Mouse (Mus musculus): ENCODE measurements around the gene Slc39a5. TPM values are rescaled to one million over a fixed set of nuclear protein-coding genes. Genes with fewer than 3 reads are reported as not detected.
A peak's percentile ranks its signal among the peaks of the same experiment; 100 is the strongest.

The Slc39a5 gene
- polyA plus RNA-seq, 1 experiment from 2014 or later = 0.42 TPM

DNA sequence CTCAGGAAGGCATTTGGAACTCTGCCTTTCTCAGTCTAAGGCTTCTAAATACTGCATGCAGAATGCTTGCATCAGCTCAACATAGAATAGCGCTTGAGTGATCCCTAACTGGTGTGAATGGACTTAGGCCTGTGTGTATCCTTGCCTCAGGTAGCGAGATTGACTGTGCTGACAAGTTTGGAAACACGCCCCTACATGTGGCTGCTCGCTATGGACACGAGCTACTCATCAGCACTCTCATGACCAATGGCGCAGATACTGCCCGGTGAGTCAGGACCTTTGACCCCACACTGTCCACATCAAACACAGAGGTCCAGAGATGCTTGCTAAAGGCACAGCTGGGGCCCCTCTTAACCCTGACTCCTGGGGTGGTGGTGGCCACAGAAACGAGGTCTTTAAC lies 18.5 kb downstream of the Slc39a5 start:
- no peak for ATAC-seq (ENCODE audit: insufficient number of reproducible peaks, low FRiP score, low TSS enrichment, low read depth)
- Histone ChIP-seq H3K4me2 (no peak overlapping the region), H3K9ac (no peak overlapping the region), H3K27me3 (no peaks in the 10 kb centered on the region), H3K4me1 (peaks cover 20% of the 10 kb centered on the region), H3K27ac (no peak overlapping the region), H3K36me3 (peaks cover 92% of the 10 kb centered on the region), H3K4me3 (no peak overlapping the region), H3K9me3 (no peaks in the 10 kb centered on the region)
- 81% methylated on average over 8 of the region's 8 CpGs for WGBS

DNA sequence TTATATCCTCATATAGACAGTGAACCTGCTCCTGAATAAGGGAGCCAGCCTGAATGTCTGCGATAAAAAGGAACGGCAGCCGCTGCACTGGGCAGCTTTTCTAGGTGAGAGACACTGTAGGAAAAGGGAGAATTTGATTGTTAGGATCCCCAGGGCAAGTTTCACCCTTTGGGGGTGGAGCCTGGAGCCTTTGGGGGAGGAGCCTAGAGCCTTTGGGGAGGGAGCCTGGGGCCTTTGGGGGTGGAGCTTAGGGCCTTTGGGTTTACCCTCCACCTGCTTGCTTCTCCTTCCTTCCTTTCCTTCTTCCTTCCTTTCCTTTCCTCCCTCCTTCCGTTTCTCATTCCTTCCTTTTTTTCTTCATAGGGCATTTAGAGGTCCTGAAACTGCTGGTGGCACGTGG lies 20.5 kb downstream of the Slc39a5 start:
- 89% methylated on average over 5 of the region's 5 CpGs for WGBS

DNA sequence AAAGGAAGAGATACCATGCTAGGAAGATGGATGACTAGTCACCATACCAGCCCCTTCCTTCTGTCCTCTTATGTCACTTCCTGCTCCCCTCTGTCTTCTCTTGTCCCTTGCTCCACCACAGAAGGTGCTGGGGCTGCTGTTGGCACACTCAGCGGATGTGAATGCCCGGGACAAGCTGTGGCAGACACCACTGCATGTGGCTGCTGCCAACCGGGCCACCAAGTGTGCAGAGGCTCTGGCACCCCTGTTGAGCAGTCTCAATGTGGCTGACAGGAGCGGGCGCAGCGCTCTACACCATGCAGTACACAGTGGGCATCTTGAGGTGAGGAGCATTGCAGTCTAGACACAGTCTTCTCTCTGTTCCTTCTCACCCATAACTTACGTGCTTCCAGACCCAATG lies 21.8 kb downstream of the Slc39a5 start:
- no peak overlapping the region for H3K9ac ChIP-seq

More for the DNA sequence above, 20.5 kb downstream of the Slc39a5 start:
- Histone ChIP-seq H3K27me3 (no peaks in the 10 kb centered on the region), H3K4me2 (no peak overlapping the region), H3K27ac (no peak overlapping the region), H3K9ac (no peak overlapping the region), H3K4me1 (peaks cover 26% of the 10 kb centered on the region), H3K4me3 (no peak overlapping the region), H3K9me3 (no peaks in the 10 kb centered on the region), H3K36me3 (peaks cover 72% of the 10 kb centered on the region)
- no peak for ATAC-seq (ENCODE audit: insufficient number of reproducible peaks, low FRiP score, low TSS enrichment, low read depth)

DNA sequence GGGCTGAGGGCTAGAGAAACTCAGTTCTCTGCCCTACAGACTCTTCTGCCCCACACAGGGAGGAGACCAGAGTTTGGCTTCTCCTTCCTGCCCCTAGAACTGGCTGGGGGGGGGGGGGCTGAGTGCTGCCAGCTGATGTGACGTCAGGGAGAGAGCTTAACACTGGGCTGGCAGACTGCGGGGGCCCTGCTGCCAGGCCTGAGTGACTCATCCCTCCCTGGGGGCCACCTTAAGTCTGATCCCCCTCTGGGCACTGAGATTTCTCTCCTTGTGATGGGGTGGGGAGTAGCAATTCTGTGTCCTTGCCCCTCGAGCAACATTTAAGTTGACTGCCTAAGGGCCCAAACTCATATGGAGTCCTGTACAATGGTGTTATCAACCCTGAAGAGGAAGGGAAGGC lies 22.6 kb downstream of the Slc39a5 start:
- Histone ChIP-seq H3K4me1 (peaks cover 26% of the 10 kb centered on the region), H3K4me2 (peak overlapping the region; percentile 80), H3K9ac (0 out of 2 replicates have a peak overlapping the region, but pooled peaks have one; percentile 96), H3K36me3 (peaks cover 51% of the 10 kb centered on the region), H3K4me3 (peak overlapping the region; percentile 87), H3K27me3 (no peaks in the 10 kb centered on the region), H3K9me3 (no peaks in the 10 kb centered on the region), H3K27ac (peak overlapping the region; percentile 96; the same call in 1 of the 2 replicates)
- no peak for ATAC-seq (ENCODE audit: insufficient number of reproducible peaks, low FRiP score, low TSS enrichment, low read depth)
- 82% methylated on average over 3 of the region's 3 CpGs for WGBS

More for the DNA sequence above, 21.8 kb downstream of the Slc39a5 start:
- Histone ChIP-seq H3K27me3 (no peaks in the 10 kb centered on the region), H3K4me3 (no peak overlapping the region), H3K36me3 (peaks cover 59% of the 10 kb centered on the region), H3K4me2 (no peak overlapping the region), H3K9me3 (no peaks in the 10 kb centered on the region), H3K4me1 (peaks cover 26% of the 10 kb centered on the region), H3K27ac (no peak overlapping the region)
- ATAC-seq (ENCODE audit: insufficient number of reproducible peaks, low FRiP score, low TSS enrichment, low read depth) = no peak
- 93% methylated on average over 7 of the region's 7 CpGs for WGBS

DNA sequence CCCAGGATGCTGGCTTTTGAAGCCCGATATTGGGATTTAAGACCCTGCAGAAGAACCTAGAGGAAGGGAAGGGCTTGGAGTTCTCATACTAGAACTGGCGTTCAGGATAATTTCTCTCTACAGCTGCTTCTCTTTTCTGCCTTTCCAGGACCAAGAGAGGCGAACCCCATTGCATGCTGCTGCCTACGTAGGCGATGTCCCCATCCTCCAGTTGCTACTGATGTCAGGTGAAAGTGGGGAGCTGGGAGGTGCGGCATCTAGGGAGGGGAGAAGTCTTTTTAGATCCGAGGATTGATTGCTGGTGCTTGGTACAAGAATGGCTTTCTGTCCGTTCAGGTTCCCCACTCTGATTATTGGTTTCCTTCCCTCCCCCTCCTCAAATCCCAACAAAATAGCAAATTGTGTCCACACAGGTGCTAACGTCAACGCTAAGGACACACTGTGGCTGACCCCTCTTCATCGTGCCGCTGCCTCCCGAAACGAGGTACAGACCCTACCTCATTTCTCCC lies 23.0 kb downstream of the Slc39a5 start:
- H3K27ac ChIP-seq = peak overlapping the region; percentile 96

DNA sequence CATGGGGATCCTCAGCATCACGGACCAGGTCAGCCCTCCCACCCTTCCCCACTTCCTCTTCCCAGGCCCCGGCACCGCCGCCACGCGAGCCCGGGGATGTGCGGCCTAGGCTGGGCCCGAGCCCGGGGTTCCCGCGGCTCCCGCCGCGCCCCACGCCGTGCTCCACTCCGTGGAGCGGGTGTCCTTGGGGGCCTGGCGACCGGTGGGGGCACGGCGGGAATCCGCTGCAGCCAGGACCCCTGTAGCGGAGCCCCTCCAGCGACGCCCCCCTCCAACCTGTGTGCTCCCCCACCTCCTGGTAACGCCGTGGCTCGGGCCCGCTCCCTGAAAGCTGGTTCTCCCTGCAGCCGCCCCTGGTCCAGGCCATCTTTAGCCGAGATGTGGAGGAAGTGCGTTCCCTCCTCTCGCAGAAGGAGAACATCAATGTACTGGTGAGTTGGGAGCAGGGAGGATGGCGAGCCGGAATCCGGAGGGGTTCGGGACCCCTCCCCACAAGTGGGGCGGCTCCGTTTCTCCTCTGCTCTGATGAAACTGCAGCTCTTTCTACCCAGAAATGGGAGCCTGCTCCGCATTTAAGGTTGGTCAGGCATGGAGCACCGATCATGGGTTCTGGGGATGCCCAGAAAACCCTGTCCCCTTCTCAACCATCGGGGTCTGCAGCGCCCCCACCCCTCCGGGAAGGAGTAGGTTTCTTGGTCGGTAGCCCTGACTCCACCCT lies 23.6 kb downstream of the Slc39a5 start:
- peak overlapping the region; percentile 96 for H3K27ac ChIP-seq
- H3K27me3 ChIP-seq = no peaks in the 10 kb centered on the region
- WGBS = under 1% methylated on average over 47 of the region's 47 CpGs
- H3K4me2 ChIP-seq = peak overlapping the region; percentile 80
- H3K9ac ChIP-seq = peak overlapping the region; percentile 96
- ATAC-seq (ENCODE audit: insufficient number of reproducible peaks, low FRiP score, low TSS enrichment, low read depth) = peak; percentile 75
- H3K4me3 ChIP-seq = peak overlapping the region; percentile 87
- H3K4me1 ChIP-seq = peaks cover 26% of the 10 kb centered on the region
- no peaks in the 10 kb centered on the region for H3K9me3 ChIP-seq
- peaks cover 41% of the 10 kb centered on the region for H3K36me3 ChIP-seq

More for the DNA sequence above, 23.0 kb downstream of the Slc39a5 start:
- 53% methylated on average over 14 of the region's 14 CpGs for WGBS
- H3K36me3 ChIP-seq = peaks cover 47% of the 10 kb centered on the region
- H3K4me1 ChIP-seq = peaks cover 26% of the 10 kb centered on the region
- peak overlapping the region; percentile 80 for H3K4me2 ChIP-seq
- ATAC-seq (ENCODE audit: insufficient number of reproducible peaks, low FRiP score, low TSS enrichment, low read depth) = no peak
- H3K9ac ChIP-seq = peak overlapping the region; percentile 96
- H3K9me3 ChIP-seq = no peaks in the 10 kb centered on the region
- H3K27me3 ChIP-seq = no peaks in the 10 kb centered on the region
- H3K4me3 ChIP-seq = peak overlapping the region; percentile 87

DNA sequence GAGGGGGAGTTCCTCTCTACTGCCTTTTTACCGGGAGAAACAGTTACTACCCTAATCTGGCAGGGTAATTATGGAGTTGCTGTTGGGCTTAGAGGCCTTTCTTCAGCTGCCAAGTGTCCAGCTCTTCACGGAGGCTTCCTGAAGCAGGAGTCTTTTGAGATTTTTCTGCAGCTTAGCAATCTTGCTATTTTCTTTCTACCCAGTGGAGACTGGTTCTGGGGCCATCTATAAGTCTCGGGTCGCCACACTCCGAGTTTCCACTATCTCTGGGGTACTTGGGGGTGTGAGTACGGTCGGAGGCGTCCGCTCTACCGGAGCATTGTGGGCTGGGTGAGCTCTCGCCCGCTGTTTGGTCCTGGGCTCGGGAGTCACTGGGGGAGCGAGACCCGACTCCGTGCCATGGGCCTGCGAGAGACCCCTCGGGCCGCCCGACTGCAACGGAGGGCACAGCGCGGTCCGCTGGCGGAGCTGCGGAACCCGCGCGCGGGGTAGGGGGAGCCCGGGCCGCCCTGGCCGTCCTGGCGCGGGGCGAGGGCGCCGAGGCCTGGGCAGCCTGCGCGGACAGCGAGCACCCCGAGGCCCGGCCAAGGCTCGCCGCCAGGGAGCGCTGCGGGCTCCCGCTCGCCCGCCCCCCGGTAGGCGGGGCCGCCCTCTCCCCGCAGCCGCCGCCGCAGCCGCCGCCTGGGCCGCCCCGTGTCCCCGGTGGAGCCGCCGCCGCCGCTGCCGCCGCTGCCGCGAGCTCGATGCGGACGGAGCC lies 24.4 kb downstream of the Slc39a5 start, which contains the start of gene Ankrd52:
Gene Ankrd52 (plus strand): TSS at position 661 of the 757 bp plus-strand sequence.
- ATAC-seq (ENCODE audit: insufficient number of reproducible peaks, low FRiP score, low TSS enrichment, low read depth) = peak; percentile 87
- H3K27ac ChIP-seq = peak within 1 kb of the TSS; percentile 96
- H3K4me3 ChIP-seq = peak within 1 kb of the TSS; percentile 87
- no peaks in the 10 kb centered on the region for H3K9me3 ChIP-seq
- WGBS = 0% methylated on average over 41 of the region's 73 CpGs
- no peaks in the 10 kb centered on the region for H3K27me3 ChIP-seq
- peaks cover 26% of the 10 kb centered on the region for H3K4me1 ChIP-seq
- H3K36me3 ChIP-seq = peaks cover 33% of the 10 kb centered on the region
- peak within 1 kb of the TSS; percentile 80 for H3K4me2 ChIP-seq
- peak within 1 kb of the TSS; percentile 96 for H3K9ac ChIP-seq

DNA sequence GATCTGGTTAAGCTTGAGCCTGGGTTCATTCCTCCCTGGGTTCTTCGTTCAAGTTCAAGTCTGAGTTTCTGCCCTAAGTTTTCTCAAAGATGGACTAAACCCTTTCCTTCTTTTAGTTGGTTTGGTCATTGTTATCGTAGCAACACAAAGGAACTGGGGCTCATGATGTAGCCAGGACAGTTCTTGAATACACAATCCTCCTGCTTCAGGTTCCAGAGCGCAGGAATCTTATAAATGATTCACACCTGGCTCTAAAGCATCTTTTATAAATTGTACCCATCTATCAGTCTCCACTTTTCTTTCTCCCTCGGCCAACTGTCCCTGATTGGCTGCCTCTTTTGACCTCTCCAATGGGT lies 25.0 kb downstream of the Slc39a5 start:
- Histone ChIP-seq H3K4me3 (peak overlapping the region; percentile 87), H3K27me3 (no peaks in the 10 kb centered on the region), H3K4me2 (peak overlapping the region; percentile 80), H3K36me3 (peaks cover 29% of the 10 kb centered on the region), H3K9me3 (no peaks in the 10 kb centered on the region), H3K27ac (peak overlapping the region; percentile 96), H3K4me1 (peaks cover 26% of the 10 kb centered on the region), H3K9ac (peak overlapping the region; percentile 96; the same call in 1 of the 2 replicates)
- 48% methylated on average over 4 of the region's 4 CpGs for WGBS
- ATAC-seq (ENCODE audit: insufficient number of reproducible peaks, low FRiP score, low TSS enrichment, low read depth) = no peak

DNA sequence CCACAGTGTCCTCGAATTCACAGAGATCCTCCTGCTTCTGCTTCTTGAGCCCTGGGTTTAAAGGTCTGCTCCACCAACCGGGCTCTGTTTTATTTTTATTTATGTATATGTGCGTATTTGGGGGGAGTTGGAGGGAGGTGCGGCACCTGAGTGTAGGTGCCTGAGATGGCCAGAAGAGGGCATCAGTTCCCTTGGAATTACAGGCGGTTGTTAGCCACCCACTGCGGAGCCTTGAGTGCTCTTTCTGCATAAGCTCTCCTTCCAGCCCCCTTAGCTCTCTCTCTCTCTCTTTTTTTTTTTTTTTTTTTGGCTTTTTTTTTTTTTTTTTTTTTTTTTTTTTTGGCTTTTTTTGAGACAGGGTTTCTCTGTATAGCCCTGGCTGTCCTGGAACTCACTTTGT lies 26.6 kb downstream of the Slc39a5 start:
- H3K27ac ChIP-seq = no peak overlapping the region
- no peak overlapping the region for H3K4me2 ChIP-seq
- ATAC-seq (ENCODE audit: insufficient number of reproducible peaks, low FRiP score, low TSS enrichment, low read depth) = no peak
- no peak overlapping the region for H3K4me3 ChIP-seq
- no peaks in the 10 kb centered on the region for H3K9me3 ChIP-seq
- 78% methylated on average over 6 of the region's 6 CpGs for WGBS
- peaks cover 13% of the 10 kb centered on the region for H3K36me3 ChIP-seq
- no peak overlapping the region for H3K9ac ChIP-seq
- H3K27me3 ChIP-seq = no peaks in the 10 kb centered on the region
- H3K4me1 ChIP-seq = peaks cover 27% of the 10 kb centered on the region

DNA sequence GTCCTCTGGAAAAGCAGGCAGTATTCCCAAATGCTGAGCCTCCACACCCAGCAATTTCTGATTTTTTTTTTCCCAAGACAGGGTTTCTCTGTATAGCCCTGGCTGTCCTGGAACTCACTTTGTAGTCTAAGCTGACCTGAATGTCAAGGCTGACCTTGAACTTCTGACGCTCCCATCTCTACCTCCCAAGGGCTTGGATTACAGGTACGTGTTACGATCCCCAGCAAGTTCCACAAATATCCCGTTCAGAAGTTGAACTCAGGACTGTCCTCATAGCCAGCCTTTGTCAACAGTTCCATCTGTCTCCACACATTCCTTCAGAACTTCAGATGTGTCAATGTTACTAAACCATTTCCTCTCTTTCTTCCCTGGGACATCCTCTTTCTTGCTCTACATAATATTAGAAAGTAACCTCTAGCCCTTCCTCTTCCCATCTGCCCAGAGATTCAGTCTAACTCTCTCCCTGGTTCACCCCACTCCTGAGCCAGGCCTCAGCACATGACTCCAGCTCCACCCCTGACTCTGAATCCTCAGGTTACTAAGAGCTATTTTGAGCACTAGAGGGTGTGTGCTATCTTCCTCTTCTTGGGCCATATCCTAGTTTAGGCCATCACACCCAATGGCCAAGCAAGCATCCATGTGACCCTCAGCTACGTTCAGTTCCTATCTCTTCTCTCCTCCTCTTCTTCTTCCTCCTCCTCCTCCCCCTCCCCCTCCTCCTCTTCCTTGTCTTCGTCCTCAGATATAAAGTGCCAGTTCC lies 27.9 kb downstream of the Slc39a5 start:
- WGBS = 78% methylated on average over 6 of the region's 6 CpGs
- H3K27me3 ChIP-seq = no peaks in the 10 kb centered on the region
- H3K36me3 ChIP-seq = peaks cover under 1% of the 10 kb centered on the region; the same call in 1 of the 2 replicates
- H3K4me3 ChIP-seq = no peak overlapping the region
- no peak overlapping the region for H3K4me2 ChIP-seq
- ATAC-seq (ENCODE audit: insufficient number of reproducible peaks, low FRiP score, low TSS enrichment, low read depth) = no peak
- peaks cover 17% of the 10 kb centered on the region for H3K4me1 ChIP-seq
- no peak overlapping the region for H3K27ac ChIP-seq
- no peak overlapping the region for H3K9ac ChIP-seq
- H3K9me3 ChIP-seq = no peaks in the 10 kb centered on the region

DNA sequence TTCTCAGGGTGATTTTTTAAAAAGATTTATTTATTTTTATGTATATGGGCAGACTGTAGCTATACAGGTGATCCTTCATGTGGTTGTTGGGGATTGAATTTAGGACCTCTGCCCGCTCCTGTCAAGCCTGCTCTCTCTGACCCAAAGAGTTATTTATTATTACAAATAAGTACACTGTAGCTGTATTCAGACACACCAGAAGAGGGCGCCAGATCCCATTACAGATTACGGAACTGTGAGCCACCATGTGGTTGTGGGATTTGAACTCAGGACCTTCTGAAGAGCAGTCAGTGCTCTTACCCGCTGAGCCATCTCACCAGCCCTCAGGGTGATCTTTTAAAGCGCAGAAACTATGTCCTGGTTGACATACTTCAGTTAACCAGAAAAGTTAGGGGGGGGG lies 28.9 kb downstream of the Slc39a5 start:
- Histone ChIP-seq H3K4me1 (peaks cover 19% of the 10 kb centered on the region), H3K27me3 (no peaks in the 10 kb centered on the region), H3K4me2 (no peak overlapping the region), H3K27ac (no peak overlapping the region), H3K36me3 (no peaks in the 10 kb centered on the region), H3K4me3 (no peak overlapping the region), H3K9ac (no peak overlapping the region), H3K9me3 (no peaks in the 10 kb centered on the region)
- ATAC-seq (ENCODE audit: insufficient number of reproducible peaks, low FRiP score, low TSS enrichment, low read depth) = no peak
- whole genome bisulfite sequencing = 77% methylated on average over 5 of the region's 5 CpGs

All from limb, embryonic 15.5 days (tissue).